Mouse (Mus musculus) G1E (cell line): ENCODE results near the gene Gnaq. TPM values are rescaled to one million over a fixed set of nuclear protein-coding genes. Genes with fewer than 3 reads are reported as not detected.

ENCODE experiments used
- ATAC-seq: 2 replicates; pipeline ENCODE4 v1.8.0; 2016; ENCODE audit warnings: mild to moderate bottlenecking; ENCODE audit not compliant: insufficient number of reproducible peaks, poor library complexity, low FRiP score, severe bottlenecking; ENCODE audit errors: extremely low read depth
- DNase-seq: peaks from one replicate; pipeline ENCODE4 v3.0.0; 2012; ENCODE audit warnings: low spot score
- H3K27me3 ChIP-seq: 2 replicates; pipeline ENCODE4 v1.6.1; 2012; ENCODE audit warnings: mild to moderate bottlenecking, low read length, inconsistent platforms; ENCODE audit not compliant: insufficient read depth
- H3K36me3 ChIP-seq: replicated peaks from 2 replicates; pipeline ENCODE3; 2012; ENCODE audit warnings: mild to moderate bottlenecking, inconsistent platforms
- H3K4me1 ChIP-seq: 2 replicates; pipeline ENCODE4 v1.6.1; 2012; ENCODE audit warnings: low read depth, low read length, inconsistent platforms, mixed read lengths; ENCODE audit not compliant: insufficient read depth
- H3K4me3 ChIP-seq: 2 replicates; pipeline ENCODE4 v1.5.1; 2012; ENCODE audit warnings: low read depth, mild to moderate bottlenecking, inconsistent platforms, low read length, moderate library complexity, mixed read lengths
- H3K9me3 ChIP-seq: replicated peaks from 2 replicates; pipeline ENCODE4 v1.6.1; 2012; ENCODE audit warnings: inconsistent platforms
- CTCF ChIP-seq: IDR thresholded peaks from 2 replicates; pipeline ENCODE4 v1.5.1; 2012; ENCODE audit warnings: low read depth, low read length, inconsistent platforms, mixed read lengths
- GATA1 ChIP-seq: IDR thresholded peaks from 2 replicates; pipeline ENCODE4 v1.6.1; 2012; ENCODE audit warnings: borderline replicate concordance, low read length, inconsistent platforms, mixed read lengths
- GATA2 ChIP-seq: IDR thresholded peaks from 2 replicates; pipeline ENCODE4 v1.6.1; 2012; ENCODE audit warnings: low read depth, low read length, inconsistent platforms, borderline replicate concordance
- POLR2AphosphoS5 ChIP-seq: IDR thresholded peaks from 2 replicates; pipeline ENCODE4 v1.6.1; 2012; ENCODE audit warnings: low read depth, low read length, inconsistent platforms; ENCODE audit not compliant: insufficient replicate concordance
- TAL1 ChIP-seq: conservative IDR thresholded peaks from 2 replicates; pipeline ENCODE4 v1.6.1; 2012; ENCODE audit warnings: low read depth, low read length, inconsistent platforms, mixed read lengths
- polyA plus RNA-seq: library from polyadenylated mRNA; stranded (reverse); fragments of >175 nt; gene quantifications from 2 replicates; pipeline ENCODE4 v1.2.3, GENCODE M21; 2012
- total RNA-seq, 2 experiments: library from RNA; stranded (forward) in 1 of 2; stranded (reverse) in 1 of 2; fragments of 200-1000 nt in 1 of 2; fragments of >200 nt in 1 of 2; fragmentation: Nextera tagmentation in 1 of 2; gene quantifications; 2 replicates each; pipeline ENCODE4 v1.2.3; 2014 to 2017

Gnaq gene
- total and polyA plus RNA-seq, 3 experiments = 0.93 TPM; not detected in 2

DNA sequence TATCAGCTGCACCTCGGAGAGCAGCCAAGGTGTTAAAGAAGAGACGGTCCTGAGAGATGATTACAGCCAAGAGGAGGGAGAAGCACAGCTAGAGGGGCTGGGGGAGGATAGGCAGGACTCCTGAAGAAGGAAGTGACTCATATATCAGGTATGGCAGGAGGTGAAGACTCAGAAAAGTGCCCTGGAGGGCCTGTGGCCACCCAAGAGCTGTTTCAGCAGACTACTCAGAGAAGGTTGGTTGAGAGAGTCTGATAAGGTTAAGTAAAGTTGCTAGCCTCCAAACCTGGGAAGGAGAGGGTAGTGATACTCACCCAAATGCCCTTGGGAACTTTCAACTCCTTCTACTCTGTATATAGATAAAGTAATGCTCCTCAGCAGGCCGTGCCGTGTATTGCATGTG, 140.4 kb downstream of the Gnaq start:
- H3K36me3 ChIP-seq = no peaks in the 10 kb centered on the region
- no peak for ATAC-seq
- no peak overlapping the region for H3K4me3 ChIP-seq

DNA sequence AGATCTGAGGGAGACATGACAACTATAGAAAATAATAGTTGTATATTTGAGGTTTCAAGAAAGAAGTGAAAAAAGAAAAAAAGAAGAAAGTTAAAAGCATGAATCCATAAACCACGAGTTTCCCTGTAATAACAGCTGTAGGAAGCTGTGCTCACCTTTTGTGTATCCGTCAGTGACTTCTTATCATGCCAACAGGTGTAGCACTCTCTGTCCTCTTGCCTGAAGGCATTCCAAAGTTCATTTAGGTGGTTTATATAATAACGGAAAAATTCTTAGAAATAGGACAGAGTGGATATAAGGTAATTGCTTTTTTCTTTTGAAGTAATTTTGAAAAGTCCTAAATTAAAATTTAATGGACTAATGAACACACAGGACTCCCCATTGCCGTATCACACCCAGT, 147.6 kb downstream of the Gnaq start:
- Histone ChIP-seq H3K4me1 (no peaks in the 10 kb centered on the region), H3K36me3 (no peaks in the 10 kb centered on the region), H3K9me3 (no peaks in the 10 kb centered on the region), H3K27me3 (peaks cover 3% of the 10 kb centered on the region; the same call in 1 of the 2 replicates), H3K4me3 (no peak overlapping the region)
- DNase-seq (no peak), ATAC-seq (no peak)
- TF ChIP-seq POLR2AphosphoS5 = no peak
- TF ChIP-seq CTCF = no peak
- TF ChIP-seq TAL1 = no peak

More for the DNA sequence above, 140.4 kb downstream of the Gnaq start:
- Histone ChIP-seq H3K9me3 (no peaks in the 10 kb centered on the region), H3K4me1 (no peaks in the 10 kb centered on the region), H3K27me3 (no peaks in the 10 kb centered on the region)
- TF ChIP-seq POLR2AphosphoS5 (no peak), CTCF (no peak)
- DNase-seq = no peak

DNA sequence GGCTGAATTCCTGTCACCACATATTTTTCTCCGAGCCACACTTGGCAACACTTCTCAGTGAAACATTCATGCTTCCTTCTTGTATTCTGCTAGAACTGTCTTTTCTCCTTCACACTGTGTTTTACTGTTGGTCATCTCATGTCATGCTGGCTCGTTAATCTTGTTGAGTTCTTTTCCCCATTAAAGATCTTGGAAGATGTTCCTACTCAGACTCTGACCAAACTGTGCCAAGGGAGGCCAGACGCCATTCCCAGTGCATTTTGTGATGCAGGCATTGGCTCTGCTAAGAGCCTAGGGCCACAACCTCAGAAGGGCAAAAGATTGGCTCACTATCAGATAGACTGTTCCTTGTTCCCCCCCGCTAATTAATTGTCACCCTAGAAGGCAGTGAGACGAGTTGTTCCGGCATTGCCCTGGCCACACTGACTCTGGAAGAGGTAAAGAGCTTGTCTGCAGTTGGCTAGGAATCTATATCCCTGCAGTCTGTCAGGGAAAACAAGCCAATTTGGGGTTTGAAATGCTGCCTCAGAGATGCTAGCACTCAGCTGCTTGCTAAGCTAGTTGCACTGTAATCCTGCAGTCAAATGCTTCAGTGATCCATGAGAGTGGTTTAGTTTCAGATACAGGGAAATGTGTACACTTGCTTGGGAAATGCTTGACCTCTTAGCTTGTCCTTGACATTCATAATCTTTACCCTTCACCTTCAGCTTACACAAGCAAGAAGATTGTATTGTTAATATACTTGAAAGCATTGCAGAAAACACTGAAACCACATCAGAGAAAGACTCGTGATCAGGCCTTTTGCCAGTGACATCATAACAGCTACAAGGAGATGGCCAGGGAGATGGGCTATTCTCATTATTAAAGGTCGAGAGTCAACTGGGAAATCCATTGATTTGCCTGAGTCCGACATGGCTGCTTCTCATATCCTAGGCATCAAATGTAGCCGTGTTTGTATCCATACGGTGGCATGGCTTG, 152.7 kb downstream of the Gnaq start:
- no peak for DNase-seq
- H3K36me3 ChIP-seq = no peaks in the 10 kb centered on the region
- H3K4me3 ChIP-seq = no peak overlapping the region
- no peak for ATAC-seq
- TF ChIP-seq GATA1 (no peak), GATA2 (no peak)
- H3K9me3 ChIP-seq = no peaks in the 10 kb centered on the region
- no peaks in the 10 kb centered on the region for H3K4me1 ChIP-seq
- peaks cover 9% of the 10 kb centered on the region; the same call in 1 of the 2 replicates for H3K27me3 ChIP-seq

DNA sequence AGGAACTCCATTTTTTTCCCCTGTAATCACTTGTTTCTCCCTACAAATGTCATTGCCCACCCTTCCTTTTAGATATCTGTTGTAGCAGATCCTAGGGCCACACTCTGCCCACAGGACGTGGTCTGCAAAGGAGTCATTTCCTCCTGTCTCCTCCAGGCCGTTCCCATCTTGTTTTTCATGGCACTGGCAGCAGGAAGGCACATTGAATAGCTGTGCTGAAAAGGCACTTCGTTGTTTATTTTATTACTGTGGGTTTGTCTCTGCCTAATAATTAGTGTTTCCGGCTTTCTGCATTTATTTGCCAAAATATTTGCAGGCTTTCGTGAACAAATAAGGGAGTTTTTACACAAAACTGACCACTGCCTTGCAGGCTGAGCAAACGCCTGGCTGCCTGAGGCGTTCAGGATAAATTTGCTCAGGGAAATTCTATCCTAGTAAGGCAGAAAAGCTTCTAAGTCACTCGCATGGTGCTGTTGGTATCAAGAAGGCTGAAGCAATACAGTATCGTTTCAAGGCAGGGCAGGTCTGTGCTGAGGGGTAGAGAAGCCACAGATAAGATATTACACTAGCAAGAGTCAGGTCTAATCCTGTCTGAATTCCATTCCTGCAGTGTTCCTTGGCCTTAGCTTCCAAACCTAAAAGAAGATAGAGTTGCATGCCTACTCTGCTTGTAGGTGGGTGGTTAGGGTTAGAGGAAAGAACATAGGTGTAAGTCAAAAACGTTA, 154.0 kb downstream of the Gnaq start:
- peaks cover 9% of the 10 kb centered on the region; the same call in 1 of the 2 replicates for H3K27me3 ChIP-seq
- no peak overlapping the region for H3K4me3 ChIP-seq
- no peaks in the 10 kb centered on the region for H3K9me3 ChIP-seq
- DNase-seq = no peak
- no peak for ATAC-seq
- H3K4me1 ChIP-seq = no peaks in the 10 kb centered on the region
- TF ChIP-seq GATA1 (no peak), POLR2AphosphoS5 (no peak), TAL1 (no peak), CTCF (no peak), GATA2 (no peak)
- no peaks in the 10 kb centered on the region for H3K36me3 ChIP-seq

DNA sequence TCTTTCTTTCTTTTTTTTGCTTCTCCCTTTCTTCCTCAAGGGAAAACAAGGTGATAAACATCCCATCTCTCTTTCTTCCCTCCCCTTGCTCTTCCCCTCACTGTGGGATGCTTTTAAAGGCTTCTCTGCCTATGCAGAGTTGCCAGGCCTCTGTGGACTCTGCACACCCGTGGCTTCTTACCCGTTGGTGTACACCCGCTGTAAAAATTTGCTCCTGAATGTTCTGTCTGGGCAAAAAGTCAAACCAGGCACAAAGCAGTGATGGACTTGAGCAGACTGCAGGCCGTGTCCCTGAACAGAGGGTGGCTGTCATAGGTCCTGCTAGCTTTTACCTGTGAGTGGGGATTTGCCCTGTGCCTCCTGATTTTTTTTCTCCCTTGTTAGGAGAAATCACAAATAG, 154.7 kb downstream of the Gnaq start:
- no peak for DNase-seq
- Histone ChIP-seq H3K36me3 (no peaks in the 10 kb centered on the region), H3K27me3 (peaks cover 9% of the 10 kb centered on the region; the same call in 1 of the 2 replicates), H3K4me1 (no peaks in the 10 kb centered on the region), H3K9me3 (no peaks in the 10 kb centered on the region), H3K4me3 (no peak overlapping the region)
- ATAC-seq = no peak
- no peak for TF ChIP-seq GATA1
- no peak for TF ChIP-seq CTCF

DNA sequence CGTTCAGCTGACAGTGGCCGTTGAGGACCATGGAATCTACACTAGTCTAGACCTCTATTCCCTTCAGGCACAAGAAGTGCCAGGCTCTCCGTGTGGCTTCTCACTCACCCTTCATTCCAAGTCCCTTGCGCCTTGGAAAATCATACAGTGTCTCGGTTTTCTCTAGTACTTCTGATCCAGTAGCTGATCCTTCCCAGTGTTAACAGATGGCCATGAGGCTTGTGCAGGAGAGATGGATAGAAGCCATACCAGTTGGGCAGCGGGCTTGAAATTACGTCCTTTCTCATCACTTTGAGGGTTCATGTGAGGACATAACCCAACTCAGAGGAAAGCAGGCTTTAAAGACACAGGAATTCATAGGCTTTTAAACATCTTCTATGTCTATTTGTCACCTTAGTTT, 155.3 kb downstream of the Gnaq start:
- no peak overlapping the region for H3K4me3 ChIP-seq
- no peaks in the 10 kb centered on the region for H3K4me1 ChIP-seq
- DNase-seq (no peak), ATAC-seq (no peak)
- TF ChIP-seq GATA2 = no peak
- no peak for TF ChIP-seq POLR2AphosphoS5
- no peak for TF ChIP-seq TAL1
- TF ChIP-seq CTCF = no peak
- no peak for TF ChIP-seq GATA1
- no peaks in the 10 kb centered on the region for H3K36me3 ChIP-seq
- H3K27me3 ChIP-seq = peaks cover 9% of the 10 kb centered on the region; the same call in 1 of the 2 replicates
- no peaks in the 10 kb centered on the region for H3K9me3 ChIP-seq

DNA sequence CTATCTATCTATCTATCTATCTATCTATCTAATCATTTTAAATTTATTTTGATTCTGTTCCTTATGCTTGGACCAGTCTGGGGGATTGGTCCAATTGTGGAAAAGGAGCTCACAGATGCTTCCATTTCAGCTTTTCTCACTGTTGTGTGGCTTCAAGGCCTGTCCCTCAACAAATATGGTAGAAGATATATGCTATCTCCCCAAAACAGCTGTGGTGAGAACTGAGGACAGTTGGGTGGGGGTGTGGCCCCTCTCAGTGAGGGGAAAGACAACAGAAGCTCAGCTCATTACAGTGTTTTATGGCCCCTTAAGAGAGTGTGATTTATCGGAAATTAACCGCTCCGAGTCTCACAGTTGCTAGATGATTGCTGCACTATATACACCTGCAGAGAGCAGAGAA, 158.5 kb downstream of the Gnaq start:
- H3K4me3 ChIP-seq = no peak overlapping the region
- H3K36me3 ChIP-seq = no peaks in the 10 kb centered on the region
- H3K4me1 ChIP-seq = no peaks in the 10 kb centered on the region
- H3K9me3 ChIP-seq = no peaks in the 10 kb centered on the region
- ATAC-seq (no peak), DNase-seq (no peak)
- TF ChIP-seq TAL1 (no peak), CTCF (no peak), GATA2 (no peak), POLR2AphosphoS5 (no peak), GATA1 (no peak)
- H3K27me3 ChIP-seq = 0 out of 2 replicates have a peak, but pooled peaks cover 2% of the 10 kb centered on the region
